Mouse (Mus musculus): Measurements from ENCODE around the gene Grb2. TPM values are rescaled to one million over a fixed set of nuclear protein-coding genes. Genes with fewer than 3 reads are reported as not detected.
A peak's percentile ranks its signal among the peaks of the same experiment; 100 is the strongest.

Grb2 gene
- total and polyA plus RNA-seq, 3 experiments, result 52.0 to 109 (median 107) TPM

- 77% methylated on average over 10 of the region's 10 CpGs for WGBS
- TF ChIP-seq POLR2A (IDR thresholded peaks at IDR 0.05; ENCODE audit: insufficient read depth, low read depth, low read length), result no peak
- no peak for TF ChIP-seq EP300 (IDR thresholded peaks at IDR 0.05; ENCODE audit: insufficient read depth, low read depth, low read length)
- TF ChIP-seq CTCF (IDR thresholded peaks at IDR 0.05), result 0 out of 2 replicates have a peak, but pooled peaks have one; percentile 7
- no peak overlapping the region for H3K9ac ChIP-seq (ENCODE audit: low read depth, low read length)
- intact Hi-C loops (cut with DNase I), result loop anchor here (5.0 kb wide), 1 partner anchor 40 kb away; no protein-coding TSS in a partner anchor
- H3K36me3 ChIP-seq (ENCODE audit: control insufficient read depth, insufficient read depth, low read length), result no peaks in the 10 kb centered on the region
- H3K4me1 ChIP-seq (ENCODE audit: control insufficient read depth, insufficient read depth, low read length), result no peaks in the 10 kb centered on the region; the same call in none of the 2 replicates
- no peak for DNase-seq
- H3K27ac ChIP-seq, result no peak overlapping the region; the same call in 1 of the 2 replicates
- no peaks in the 10 kb centered on the region for H3K79me2 ChIP-seq (replicated peaks; ENCODE audit: control insufficient read depth, insufficient read depth, low read length)
- H3K4me3 ChIP-seq, result no peak overlapping the region
- no peaks in the 10 kb centered on the region for H3K27me3 ChIP-seq (ENCODE audit: control insufficient read depth, insufficient read depth, low read length)
These were observed 29.3 kb upstream of the Grb2 start for GRCm38 (mm10) chr11:115737608-115738208.

GRCm38 (mm10) chr11:115734041-115734686 lies 25.8 kb upstream of the Grb2 start:
- H3K9ac ChIP-seq (ENCODE audit: low read depth, low read length), result no peak overlapping the region
- intact Hi-C loops (cut with DNase I), result no loop called here
- no peaks in the 10 kb centered on the region; the same call in none of the 2 replicates for H3K4me1 ChIP-seq (ENCODE audit: control insufficient read depth, insufficient read depth, low read length)
- DNase-seq, result no peak
- H3K79me2 ChIP-seq (replicated peaks; ENCODE audit: control insufficient read depth, insufficient read depth, low read length), result no peaks in the 10 kb centered on the region
- no peak for TF ChIP-seq CTCF (IDR thresholded peaks at IDR 0.05)
- no peak for TF ChIP-seq EP300 (IDR thresholded peaks at IDR 0.05; ENCODE audit: insufficient read depth, low read depth, low read length)
- no peak for TF ChIP-seq POLR2A (IDR thresholded peaks at IDR 0.05; ENCODE audit: insufficient read depth, low read depth, low read length)
- WGBS, result 54% methylated on average over 11 of the region's 11 CpGs
- H3K27me3 ChIP-seq (ENCODE audit: control insufficient read depth, insufficient read depth, low read length), result no peaks in the 10 kb centered on the region
- no peaks in the 10 kb centered on the region for H3K36me3 ChIP-seq (ENCODE audit: control insufficient read depth, insufficient read depth, low read length)
- no peak overlapping the region for H3K4me3 ChIP-seq
- H3K27ac ChIP-seq, result peak overlapping the region; percentile 26; the same call in 1 of the 2 replicates

DNA sequence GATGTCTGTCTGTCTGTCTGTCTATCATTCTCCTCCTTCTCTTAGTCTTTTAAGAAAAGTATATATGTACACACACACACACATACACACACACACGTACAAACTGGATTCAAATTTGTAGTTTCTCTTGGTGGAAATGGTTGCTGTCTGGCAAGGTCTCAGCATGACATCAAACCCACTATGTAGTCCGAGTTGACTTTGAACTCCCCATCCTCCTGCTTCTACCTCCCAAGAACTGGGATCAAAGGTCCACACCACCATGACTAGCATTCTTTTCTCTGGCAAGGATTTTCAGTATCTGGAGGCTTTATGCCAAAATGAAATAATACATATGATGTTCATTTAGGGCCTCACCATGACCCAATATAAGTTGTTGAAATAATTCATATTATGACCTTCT lies 14.8 kb upstream of the Grb2 start:
- Histone ChIP-seq H3K9ac (ENCODE audit: low read depth, low read length) (no peak overlapping the region), H3K27me3 (ENCODE audit: control insufficient read depth, insufficient read depth, low read length) (no peaks in the 10 kb centered on the region), H3K79me2 (replicated peaks; ENCODE audit: control insufficient read depth, insufficient read depth, low read length) (no peaks in the 10 kb centered on the region), H3K27ac (peak overlapping the region; percentile 71), H3K4me1 (ENCODE audit: control insufficient read depth, insufficient read depth, low read length) (no peaks in the 10 kb centered on the region; the same call in 1 of the 2 replicates), H3K36me3 (ENCODE audit: control insufficient read depth, insufficient read depth, low read length) (no peaks in the 10 kb centered on the region), H3K4me3 (no peak overlapping the region)
- TF ChIP-seq EP300 (IDR thresholded peaks at IDR 0.05; ENCODE audit: insufficient read depth, low read depth, low read length) (no peak), POLR2A (IDR thresholded peaks at IDR 0.05; ENCODE audit: insufficient read depth, low read depth, low read length) (no peak), CTCF (IDR thresholded peaks at IDR 0.05) (no peak)
- 55% methylated on average over 2 of the region's 2 CpGs for WGBS
- intact Hi-C loops (cut with DNase I), result loop anchor here (5.0 kb wide), 2 partner anchors 44 to 171 kb away; partner anchors contain the start of gene Tmem94
- no peak for DNase-seq

DNA sequence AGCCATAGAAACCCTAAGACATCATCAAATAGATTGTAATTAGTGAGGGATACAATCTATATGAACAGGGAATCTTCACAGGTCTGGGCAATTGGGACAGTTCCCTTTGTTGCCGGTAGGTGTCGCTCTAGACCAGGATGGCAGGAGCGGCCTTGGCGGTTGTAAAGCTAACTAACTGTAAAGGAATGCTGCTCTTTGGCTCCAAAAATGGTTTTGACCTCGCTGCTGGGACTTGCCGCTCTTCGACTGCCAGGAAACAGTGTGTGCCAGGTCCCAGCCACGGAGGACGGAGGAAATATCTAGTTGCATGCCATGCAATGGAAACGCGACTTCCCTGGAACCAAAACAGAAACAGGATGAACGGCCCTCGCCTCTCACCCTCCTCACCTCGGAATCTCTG lies 14.2 kb upstream of the Grb2 start:
- no peaks in the 10 kb centered on the region for H3K27me3 ChIP-seq (ENCODE audit: control insufficient read depth, insufficient read depth, low read length)
- peak overlapping the region; percentile 28; the same call in 1 of the 2 replicates for H3K4me3 ChIP-seq

DNA sequence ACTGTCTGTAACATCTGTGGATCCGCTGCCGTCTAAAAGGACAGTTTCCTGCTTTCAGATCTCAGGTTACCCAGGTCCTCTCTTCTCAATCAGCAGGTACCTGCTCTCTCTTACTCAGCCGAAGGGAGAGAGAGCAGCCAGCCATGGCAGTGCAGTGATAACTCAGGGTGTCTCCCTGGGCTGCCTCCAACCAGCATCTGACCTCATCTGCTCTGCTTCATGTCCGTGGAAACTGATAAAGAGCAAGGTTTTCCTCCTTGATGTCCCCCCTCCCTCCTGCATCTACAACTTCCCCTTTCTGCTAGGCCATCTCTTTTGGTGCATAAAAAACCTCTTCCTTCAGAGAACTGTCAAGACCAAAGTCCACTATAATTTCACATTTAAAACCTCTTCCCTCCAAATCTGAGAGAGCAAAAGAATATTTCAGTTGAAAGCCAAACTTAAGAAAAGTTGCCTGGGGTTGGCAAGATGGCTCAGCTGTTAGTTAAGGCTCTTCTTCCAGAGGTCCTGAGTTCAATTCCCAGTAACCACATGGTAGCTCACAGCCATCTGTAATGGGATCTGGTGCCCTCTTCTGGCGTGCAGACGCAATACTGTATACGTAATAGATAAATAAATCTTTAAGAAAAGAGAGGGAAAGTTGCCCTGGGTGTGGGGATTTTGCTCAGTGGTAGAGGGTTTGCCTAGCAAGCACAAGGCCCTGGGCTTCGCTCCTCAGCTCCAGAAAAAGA lies 9.4 kb upstream of the Grb2 start:
- Histone ChIP-seq H3K9ac (ENCODE audit: low read depth, low read length) (no peak overlapping the region), H3K27me3 (ENCODE audit: control insufficient read depth, insufficient read depth, low read length) (no peaks in the 10 kb centered on the region), H3K79me2 (replicated peaks; ENCODE audit: control insufficient read depth, insufficient read depth, low read length) (no peaks in the 10 kb centered on the region), H3K4me3 (no peak overlapping the region), H3K27ac (no peak overlapping the region), H3K4me1 (ENCODE audit: control insufficient read depth, insufficient read depth, low read length) (no peaks in the 10 kb centered on the region; the same call in 1 of the 2 replicates), H3K36me3 (ENCODE audit: control insufficient read depth, insufficient read depth, low read length) (no peaks in the 10 kb centered on the region)
- DNase-seq, result no peak
- intact Hi-C loops (cut with DNase I), result loop anchor here (5.0 kb wide), 1 partner anchor 236 kb away; no protein-coding TSS in a partner anchor
- WGBS, result 54% methylated on average over 8 of the region's 8 CpGs
- TF ChIP-seq CTCF (IDR thresholded peaks at IDR 0.05) (peak; percentile 69), EP300 (IDR thresholded peaks at IDR 0.05; ENCODE audit: insufficient read depth, low read depth, low read length) (no peak)

More for the DNA sequence above, 14.2 kb upstream of the Grb2 start:
- Histone ChIP-seq H3K9ac (ENCODE audit: low read depth, low read length) (0 out of 2 replicates have a peak overlapping the region, but pooled peaks have one; percentile 13), H3K36me3 (ENCODE audit: control insufficient read depth, insufficient read depth, low read length) (no peaks in the 10 kb centered on the region), H3K79me2 (replicated peaks; ENCODE audit: control insufficient read depth, insufficient read depth, low read length) (no peaks in the 10 kb centered on the region), H3K4me1 (ENCODE audit: control insufficient read depth, insufficient read depth, low read length) (no peaks in the 10 kb centered on the region; the same call in 1 of the 2 replicates), H3K27ac (peak overlapping the region; percentile 71)
- TF ChIP-seq EP300 (IDR thresholded peaks at IDR 0.05; ENCODE audit: insufficient read depth, low read depth, low read length), result peak; percentile 97
- TF ChIP-seq CTCF (IDR thresholded peaks at IDR 0.05), result no peak; the same call in 1 of the 2 replicates
- peak; percentile 40 for TF ChIP-seq POLR2A (IDR thresholded peaks at IDR 0.05; ENCODE audit: insufficient read depth, low read depth, low read length)
- 5% methylated on average over 14 of the region's 14 CpGs for WGBS
- peak; percentile 83 to 87 for DNase-seq
- intact Hi-C loops (cut with DNase I), result loop anchor here (1.0 to 5.0 kb wide), 4 partner anchors 45 to 170 kb away; partner anchors contain the start of genes Tmem94 and Tsen54
